Mouse (Mus musculus): ENCODE measurements around the gene Cdkn1b. TPM values are rescaled to one million over a fixed set of nuclear protein-coding genes. Genes with fewer than 3 reads are reported as not detected.

The Cdkn1b gene
- polyA plus RNA-seq, 2 experiments, result 18.8 to 29.8 TPM

- H3K4me3 ChIP-seq (replicated peaks; ENCODE audit: low read length), result no peak overlapping the region
- no peaks in the 10 kb centered on the region for H3K9me3 ChIP-seq (ENCODE audit: control insufficient read depth, low read length)
- no peak for ATAC-seq (ENCODE audit: low FRiP score, low read depth)
- no peak overlapping the region for H3K27ac ChIP-seq (replicated peaks; ENCODE audit: low read depth, low read length)
- no peak for DNase-seq (ENCODE audit: low spot score)
- no peak for TF ChIP-seq POLR2A (IDR thresholded peaks at IDR 0.05; ENCODE audit: borderline replicate concordance, extremely low read depth, insufficient read depth, insufficient read length)
- no peaks in the 10 kb centered on the region for H3K27me3 ChIP-seq (ENCODE audit: control insufficient read depth, insufficient read depth, low read length)
- H3K4me1 ChIP-seq (ENCODE audit: control insufficient read depth, insufficient read depth, low read length), result no peaks in the 10 kb centered on the region
- no peaks in the 10 kb centered on the region for H3K36me3 ChIP-seq (ENCODE audit: control insufficient read depth, insufficient read depth, low read length)
- no peak overlapping the region for H3K9ac ChIP-seq (ENCODE audit: low read depth, low read length, severe bottlenecking)
- WGBS, result 58% methylated on average over 5 of the region's 5 CpGs
- no peak overlapping the region for H3K4me2 ChIP-seq (replicated peaks; ENCODE audit: low read depth, low read length, severe bottlenecking)
Measured at GRCm38 (mm10) chr6:134961286-134961685, 41.1 kb downstream of the Cdkn1b start.

- no peak for TF ChIP-seq POLR2A (IDR thresholded peaks at IDR 0.05; ENCODE audit: borderline replicate concordance, extremely low read depth, insufficient read depth, insufficient read length)
- no peak for ATAC-seq (ENCODE audit: low FRiP score, low read depth)
- H3K4me1 ChIP-seq (ENCODE audit: control insufficient read depth, insufficient read depth, low read length), result no peaks in the 10 kb centered on the region
- H3K36me3 ChIP-seq (ENCODE audit: control insufficient read depth, insufficient read depth, low read length), result no peaks in the 10 kb centered on the region
- WGBS, result 48% methylated on average over 9 of the region's 9 CpGs
- H3K4me2 ChIP-seq (replicated peaks; ENCODE audit: low read depth, low read length, severe bottlenecking), result no peak overlapping the region
- no peaks in the 10 kb centered on the region for H3K27me3 ChIP-seq (ENCODE audit: control insufficient read depth, insufficient read depth, low read length)
- no peaks in the 10 kb centered on the region for H3K9me3 ChIP-seq (ENCODE audit: control insufficient read depth, low read length)
- H3K27ac ChIP-seq (replicated peaks; ENCODE audit: low read depth, low read length), result no peak overlapping the region
- H3K9ac ChIP-seq (ENCODE audit: low read depth, low read length, severe bottlenecking), result no peak overlapping the region
- no peak for DNase-seq (ENCODE audit: low spot score)
- H3K4me3 ChIP-seq (replicated peaks; ENCODE audit: low read length), result no peak overlapping the region
Measured at GRCm38 (mm10) chr6:134961858-134962517, 41.8 kb downstream of the Cdkn1b start.

GRCm38 (mm10) chr6:134962518-134962893 is 42.3 kb downstream of the Cdkn1b start:
- Histone ChIP-seq H3K4me2 (replicated peaks; ENCODE audit: low read depth, low read length, severe bottlenecking) (no peak overlapping the region), H3K36me3 (ENCODE audit: control insufficient read depth, insufficient read depth, low read length) (no peaks in the 10 kb centered on the region), H3K9me3 (ENCODE audit: control insufficient read depth, low read length) (no peaks in the 10 kb centered on the region), H3K9ac (ENCODE audit: low read depth, low read length, severe bottlenecking) (no peak overlapping the region), H3K4me1 (ENCODE audit: control insufficient read depth, insufficient read depth, low read length) (no peaks in the 10 kb centered on the region), H3K4me3 (replicated peaks; ENCODE audit: low read length) (no peak overlapping the region), H3K27me3 (ENCODE audit: control insufficient read depth, insufficient read depth, low read length) (no peaks in the 10 kb centered on the region), H3K27ac (replicated peaks; ENCODE audit: low read depth, low read length) (no peak overlapping the region)
- DNase-seq (ENCODE audit: low spot score) (no peak), ATAC-seq (ENCODE audit: low FRiP score, low read depth) (no peak)
- TF ChIP-seq POLR2A (IDR thresholded peaks at IDR 0.05; ENCODE audit: borderline replicate concordance, extremely low read depth, insufficient read depth, insufficient read length), result no peak
- WGBS, result 84% methylated on average over 5 of the region's 5 CpGs

- H3K9me3 ChIP-seq (ENCODE audit: control insufficient read depth, low read length), result no peaks in the 10 kb centered on the region
- 63% methylated on average over 2 of the region's 2 CpGs for WGBS
- no peak for TF ChIP-seq POLR2A (IDR thresholded peaks at IDR 0.05; ENCODE audit: borderline replicate concordance, extremely low read depth, insufficient read depth, insufficient read length)
Measured at GRCm38 (mm10) chr6:134963910-134964309, 43.7 kb downstream of the Cdkn1b start.

GRCm38 (mm10) chr6:134966681-134967080 is 46.5 kb downstream of the Cdkn1b start:
- H3K4me3 ChIP-seq (replicated peaks; ENCODE audit: low read length), result no peak overlapping the region
- ATAC-seq (ENCODE audit: low FRiP score, low read depth) (no peak), DNase-seq (ENCODE audit: low spot score) (no peak)
- no peaks in the 10 kb centered on the region for H3K4me1 ChIP-seq (ENCODE audit: control insufficient read depth, insufficient read depth, low read length)
- no peak overlapping the region for H3K9ac ChIP-seq (ENCODE audit: low read depth, low read length, severe bottlenecking)
- H3K27me3 ChIP-seq (ENCODE audit: control insufficient read depth, insufficient read depth, low read length), result no peaks in the 10 kb centered on the region
- no peak overlapping the region for H3K4me2 ChIP-seq (replicated peaks; ENCODE audit: low read depth, low read length, severe bottlenecking)
- WGBS, result 83% methylated on average over 5 of the region's 5 CpGs
- no peaks in the 10 kb centered on the region for H3K36me3 ChIP-seq (ENCODE audit: control insufficient read depth, insufficient read depth, low read length)
- no peak for TF ChIP-seq POLR2A (IDR thresholded peaks at IDR 0.05; ENCODE audit: borderline replicate concordance, extremely low read depth, insufficient read depth, insufficient read length)
- no peaks in the 10 kb centered on the region for H3K9me3 ChIP-seq (ENCODE audit: control insufficient read depth, low read length)
- no peak overlapping the region for H3K27ac ChIP-seq (replicated peaks; ENCODE audit: low read depth, low read length)

More at GRCm38 (mm10) chr6:134963910-134964309, 43.7 kb downstream of the Cdkn1b start:
- Histone ChIP-seq H3K27me3 (ENCODE audit: control insufficient read depth, insufficient read depth, low read length) (no peaks in the 10 kb centered on the region), H3K4me3 (replicated peaks; ENCODE audit: low read length) (no peak overlapping the region), H3K27ac (replicated peaks; ENCODE audit: low read depth, low read length) (no peak overlapping the region), H3K36me3 (ENCODE audit: control insufficient read depth, insufficient read depth, low read length) (no peaks in the 10 kb centered on the region), H3K4me2 (replicated peaks; ENCODE audit: low read depth, low read length, severe bottlenecking) (no peak overlapping the region), H3K9ac (ENCODE audit: low read depth, low read length, severe bottlenecking) (no peak overlapping the region), H3K4me1 (ENCODE audit: control insufficient read depth, insufficient read depth, low read length) (no peaks in the 10 kb centered on the region)
- DNase-seq (ENCODE audit: low spot score) (no peak), ATAC-seq (ENCODE audit: low FRiP score, low read depth) (no peak)

Measured in limb, embryonic 14.5 days (tissue).